ENCODE assay signal across 7 mouse cellular contexts in the genomic region with DNA sequence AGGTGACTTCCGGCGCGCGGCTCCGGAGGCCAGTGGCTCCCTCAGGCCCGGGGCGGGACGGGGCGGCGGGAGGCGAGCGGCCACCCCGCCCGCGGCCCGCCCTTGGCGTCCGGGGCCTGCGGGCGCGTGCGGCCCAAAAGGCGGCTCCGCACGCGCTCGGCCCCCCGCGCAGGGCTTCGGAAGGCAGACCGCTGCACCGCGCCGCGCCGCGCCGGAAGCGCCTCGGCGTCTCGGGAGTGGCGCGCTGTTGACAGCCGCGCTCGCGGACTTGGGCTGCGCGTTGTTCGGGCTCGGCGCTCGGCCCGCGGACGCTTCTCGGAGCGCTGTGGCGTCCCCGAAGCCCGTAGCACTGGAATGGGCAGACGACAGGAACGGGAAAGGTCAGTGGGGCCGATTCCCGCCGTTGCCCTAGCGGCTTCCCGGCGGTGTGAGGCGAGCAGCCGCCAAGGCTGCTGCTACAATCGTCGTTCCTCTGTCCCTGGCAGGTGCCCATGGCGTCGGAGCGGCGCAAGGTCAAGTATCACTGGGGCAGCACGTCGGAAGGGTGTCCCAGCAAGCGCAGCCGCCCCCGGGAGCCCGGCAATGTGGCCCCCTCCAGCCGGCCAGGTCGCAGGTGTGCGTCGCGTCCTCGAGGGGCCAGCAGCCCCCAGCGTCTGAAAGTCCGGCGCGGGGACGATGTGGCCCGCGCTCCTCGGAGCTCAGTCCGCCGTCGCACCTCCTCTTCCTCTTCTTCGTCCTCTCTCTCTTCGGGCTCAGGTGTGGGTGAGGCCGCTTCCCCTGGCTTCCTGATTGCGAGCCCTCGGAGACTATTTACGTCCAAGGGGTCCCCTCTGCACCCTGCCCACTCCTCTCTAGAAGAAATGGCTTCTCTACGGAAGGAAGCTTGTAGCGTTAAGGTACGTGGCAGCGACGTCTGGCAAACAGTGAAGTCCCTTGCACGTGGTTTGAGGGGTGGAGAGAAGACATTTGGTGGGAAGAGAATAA. TPM values are rescaled to one million over a fixed set of nuclear protein-coding genes. Genes with fewer than 3 reads are reported as not detected.
DNase-seq lines count a peak whose midpoint lies in the region; ATAC-seq and TF ChIP-seq lines count a peak whose summit lies in the region.

No protein-coding gene starts in this region.

- intact Hi-C loops in heart, adult 2 months (cut with DNase I): loop anchor here (5.0 kb wide), 3 partner anchors 45 to 215 kb away; partner anchors contain the start of genes Creld1, Emc3, Fancd2 and Sec13

- no peaks in the 10 kb centered on the region for H3K9me3 ChIP-seq in MEL (replicated peaks; ENCODE audit: insufficient read depth, low read length)
- no peaks in the 10 kb centered on the region for H3K9me3 ChIP-seq in kidney, postnatal 0 days (replicated peaks; ENCODE audit: low read length)

- peak; percentile 66 for DNase-seq in MEL (ENCODE audit: low read depth, low spot score)
- DNase-seq in heart, adult 2 months: no peak
- DNase-seq in kidney, postnatal 0 days (ENCODE audit: low spot score): peak; percentile 36
- peak; percentile 55 for DNase-seq in splenic B cell, adult 2 months (ENCODE audit: low read depth, low spot score)

- TF ChIP-seq RAD21 in MEL (IDR thresholded peaks at IDR 0.05; ENCODE audit: low read depth, low read length): no peak

- peak overlapping the region; percentile 82 for H3ac ChIP-seq in C2C12 (ENCODE audit: control insufficient read depth, insufficient read length, low read depth)

- H3K4me2 ChIP-seq in kidney, postnatal 0 days (ENCODE audit: low read length): peak overlapping the region; percentile 98

- TF ChIP-seq CTCF in C2C12 (IDR thresholded peaks at IDR 0.05; ENCODE audit: control insufficient read depth, insufficient read depth, insufficient read length): no peak
- no peak for TF ChIP-seq CTCF in MEL (IDR thresholded peaks at IDR 0.05 in 2 of 3, conservative IDR thresholded peaks at IDR 0.05 in 1 of 3; ENCODE audit: control insufficient read depth in 1 of 3, insufficient read depth in 1 of 3, low read depth in 2 of 3, low read length in 3 of 3, poor library complexity in 1 of 3, severe bottlenecking in 1 of 3)
- no peak for TF ChIP-seq CTCF in cortical plate, adult 2 months (IDR thresholded peaks at IDR 0.05; ENCODE audit: extremely low read depth, insufficient read depth, low read length)
- no peak for TF ChIP-seq CTCF in heart, adult 2 months (IDR thresholded peaks at IDR 0.05)
- TF ChIP-seq CTCF in kidney, postnatal 0 days (IDR thresholded peaks at IDR 0.05; ENCODE audit: low read depth): no peak

- H3K36me3 ChIP-seq in C2C12 (ENCODE audit: control insufficient read depth, insufficient read depth) (peaks cover 37% of the 10 kb centered on the region), MEL (ENCODE audit: control insufficient read depth in 1 of 2, insufficient read depth in 2 of 2, low read length in 2 of 2) (peaks cover 28 to 60% of the 10 kb centered on the region in 2 experiments)
- peaks cover 24% of the 10 kb centered on the region for H3K36me3 ChIP-seq in heart, adult 2 months (ENCODE audit: control insufficient read depth, insufficient read depth, low read length)
- H3K36me3 ChIP-seq in kidney, postnatal 0 days (ENCODE audit: insufficient read depth, low read length): peaks cover 10% of the 10 kb centered on the region; the same call in 1 of the 2 replicates
- peaks cover 9% of the 10 kb centered on the region for H3K36me3 ChIP-seq in splenic B cell, adult 2 months (ENCODE audit: control insufficient read depth, insufficient read depth, low read length, poor library complexity, severe bottlenecking)

- under 1% methylated on average over 109 of the region's 113 CpGs for WGBS in heart, adult 2 months
- WGBS in kidney, postnatal 0 days: under 1% methylated on average over 80 of the region's 113 CpGs

- peaks cover 59% of the 10 kb centered on the region for H3K79me3 ChIP-seq in C2C12 (ENCODE audit: low read depth)

- peak overlapping the region; percentile 85 for H3K4me3 ChIP-seq in C2C12 (ENCODE audit: insufficient read depth, poor library complexity, severe bottlenecking)
- H3K4me3 ChIP-seq in MEL (ENCODE audit: control insufficient read depth in 1 of 2, insufficient read depth in 1 of 2, low read depth in 2 of 2, low read length in 2 of 2): peak overlapping the region; percentile 78 to 89
- H3K4me3 ChIP-seq in cortical plate, adult 2 months (ENCODE audit: insufficient read depth, low read length): peak overlapping the region; percentile 94
- H3K4me3 ChIP-seq in heart, adult 2 months: peak overlapping the region; percentile 90
- H3K4me3 ChIP-seq in kidney, postnatal 0 days (replicated peaks; ENCODE audit: low read depth, low read length): peak overlapping the region; percentile 88

- H3K9ac ChIP-seq in MEL (ENCODE audit: control insufficient read depth, low read depth, low read length, poor library complexity, severe bottlenecking): peak overlapping the region; percentile 96
- H3K9ac ChIP-seq in heart, adult 2 months (ENCODE audit: low read depth, low read length): peak overlapping the region; percentile 96
- peak overlapping the region; percentile 86 for H3K9ac ChIP-seq in kidney, postnatal 0 days (ENCODE audit: low read depth, low read length)

- peaks cover 25 to 42% of the 10 kb centered on the region in 2 experiments for H3K4me1 ChIP-seq in MEL (ENCODE audit: control insufficient read depth in 1 of 2, insufficient read depth in 2 of 2, low read length in 2 of 2)
- peaks cover 4% of the 10 kb centered on the region; the same call in 1 of the 2 replicates for H3K4me1 ChIP-seq in cortical plate, adult 2 months (ENCODE audit: control insufficient read depth, insufficient read depth, low read length)
- H3K4me1 ChIP-seq in heart, adult 2 months (ENCODE audit: control insufficient read depth, insufficient read depth, low read length): peaks cover 6% of the 10 kb centered on the region
- H3K4me1 ChIP-seq in kidney, postnatal 0 days (replicated peaks; ENCODE audit: insufficient read depth, low read length): peaks cover 16% of the 10 kb centered on the region

- H3K27me3 ChIP-seq in C2C12 (ENCODE audit: control insufficient read depth, insufficient read depth, insufficient read length) (no peaks in the 10 kb centered on the region), MEL (ENCODE audit: control insufficient read depth in 1 of 2, insufficient read depth in 2 of 2, low read length in 2 of 2) (no peaks in the 10 kb centered on the region)
- no peaks in the 10 kb centered on the region for H3K27me3 ChIP-seq in heart, adult 2 months (ENCODE audit: control insufficient read depth, insufficient read depth, low read length)
- no peaks in the 10 kb centered on the region for H3K27me3 ChIP-seq in kidney, postnatal 0 days (ENCODE audit: insufficient read depth, low read length)
- H3K27me3 ChIP-seq in splenic B cell, adult 2 months (ENCODE audit: control insufficient read depth, insufficient read depth, low read length, poor library complexity, severe bottlenecking): no peaks in the 10 kb centered on the region

- peak; percentile 55 for ATAC-seq in kidney, postnatal 0 days (replicated peaks; ENCODE audit: low FRiP score, low read depth)
- 0 out of 2 replicates have a peak, but pooled peaks have one; percentile 5 for ATAC-seq in megakaryocyte-erythroid progenitor cell, adult 5-6 weeks (replicated peaks; ENCODE audit: low FRiP score, low TSS enrichment, poor library complexity, severe bottlenecking)

- H3K79me2 ChIP-seq in C2C12 (ENCODE audit: control insufficient read depth, insufficient read depth) (peaks cover 82% of the 10 kb centered on the region), MEL (ENCODE audit: control insufficient read depth, insufficient read depth, low read length, poor library complexity) (peaks cover 59% of the 10 kb centered on the region)
- peaks cover 5% of the 10 kb centered on the region for H3K79me2 ChIP-seq in heart, adult 2 months (replicated peaks; ENCODE audit: control insufficient read depth, insufficient read depth, low read length)

- peak in 1 of 2 experiments; percentile 23; a peak in 1 of 4 replicates for TF ChIP-seq POLR2A in MEL (IDR thresholded peaks at IDR 0.05; ENCODE audit: control insufficient read depth in 1 of 2, insufficient read depth in 1 of 2, low read depth in 1 of 2, low read length in 2 of 2, poor library complexity in 1 of 2)
- TF ChIP-seq POLR2A in cortical plate, adult 2 months (IDR thresholded peaks at IDR 0.05; ENCODE audit: extremely low read depth, insufficient read depth, low read length): no peak
- no peak for TF ChIP-seq POLR2A in heart, adult 2 months (IDR thresholded peaks at IDR 0.05; ENCODE audit: insufficient read depth, low read depth, low read length)

- H3K27ac ChIP-seq in MEL (ENCODE audit: control insufficient read depth, low read depth, low read length): peak overlapping the region; percentile 79
- H3K27ac ChIP-seq in cortical plate, adult 2 months (ENCODE audit: insufficient read depth, low read length): peak overlapping the region; percentile 76
- H3K27ac ChIP-seq in heart, adult 2 months: peak overlapping the region; percentile 90
- H3K27ac ChIP-seq in kidney, postnatal 0 days: peak overlapping the region; percentile 93

- TF ChIP-seq EP300 in MEL (IDR thresholded peaks at IDR 0.05; ENCODE audit: low read depth in 1 of 2, low read length in 2 of 2): no peak
- TF ChIP-seq EP300 in heart, adult 2 months (IDR thresholded peaks at IDR 0.05; ENCODE audit: insufficient read depth, low read depth, low read length): no peak

RNA-seq across cellular contexts. Expression of gene Tatdn2, which starts 0.7 kb away (rescaled TPM):
- polyA plus RNA-seq in C2C12 (2012; fragmentation: generic; extraction: Trizol): 41.0 TPM
- 111 and 136 TPM in 2 replicates for total RNA-seq in MEL (2012; rRNA removed)
- 100 to 1,000 TPM; 102 to 121 TPM for polyA plus RNA-seq in MEL (2012; ENCODE audit: insufficient read depth in 1 of 2, insufficient read length in 2 of 2, low read depth in 1 of 2, low replicate concordance in 2 of 2, missing spikeins in 1 of 2)
- polyA plus RNA-seq in cortical plate, adult 2 months (2012; rRNA removed): 28.4 and 28.8 TPM in 2 replicates
- total RNA-seq in heart, adult 2 months (2021): 10 to 100 TPM; 66.7 to 71.9 TPM
- polyA plus RNA-seq in heart, adult 2 months (2012; rRNA removed): 17.3 and 36.1 TPM in 2 replicates
- polyA plus RNA-seq in kidney, postnatal 0 days (2015; fragmentation: Nextera tagmentation; extraction: Ambion mirVana): 0.78 and 0.95 TPM in 2 replicates
- total RNA-seq in megakaryocyte-erythroid progenitor cell, adult 5-6 weeks (2014; fragmentation: Nextera tagmentation): 48.5 and 69.9 TPM in 2 replicates
- total RNA-seq in megakaryocyte-erythroid progenitor cell, adult 5-6 weeks (2017): 152 and 155 TPM in 2 replicates

RNA-seq across cellular contexts. Expression of gene Ghrl, which starts 22.2 kb away (rescaled TPM):
- 0.33 TPM for polyA plus RNA-seq in C2C12 (2012; fragmentation: generic; extraction: Trizol)
- 0.26 and 0.81 TPM in 2 replicates for total RNA-seq in MEL (2012; rRNA removed)
- 1 to 10 TPM in 1 of 2 experiments, not detected in 1; 2.8 TPM for polyA plus RNA-seq in MEL (2012; ENCODE audit: insufficient read depth in 1 of 2, insufficient read length in 2 of 2, low read depth in 1 of 2, low replicate concordance in 2 of 2, missing spikeins in 1 of 2)
- 0.15 and 0.40 TPM in 2 replicates for polyA plus RNA-seq in cortical plate, adult 2 months (2012; rRNA removed)
- total RNA-seq in heart, adult 2 months (2021): not detected
- 0.76 and 1.1 TPM in 2 replicates for polyA plus RNA-seq in heart, adult 2 months (2012; rRNA removed)
- polyA plus RNA-seq in kidney, postnatal 0 days (2015; fragmentation: Nextera tagmentation; extraction: Ambion mirVana): not detected in 2 replicates
- total RNA-seq in megakaryocyte-erythroid progenitor cell, adult 5-6 weeks (2014; fragmentation: Nextera tagmentation): not detected in 2 replicates
- not detected in 2 replicates for total RNA-seq in megakaryocyte-erythroid progenitor cell, adult 5-6 weeks (2017)

RNA-seq across cellular contexts. Expression of gene Sec13, which starts 43.0 kb away (rescaled TPM):
- polyA plus RNA-seq in C2C12 (2012; fragmentation: generic; extraction: Trizol): 271 TPM
- 269 and 277 TPM in 2 replicates for total RNA-seq in MEL (2012; rRNA removed)
- 100 to 1,000 TPM; 182 to 209 TPM for polyA plus RNA-seq in MEL (2012; ENCODE audit: insufficient read depth in 1 of 2, insufficient read length in 2 of 2, low read depth in 1 of 2, low replicate concordance in 2 of 2, missing spikeins in 1 of 2)
- polyA plus RNA-seq in cortical plate, adult 2 months (2012; rRNA removed): 105 TPM in 2 replicates
- total RNA-seq in heart, adult 2 months (2021): 10 to 100 TPM; 66.8 to 68.8 TPM
- 84.4 and 106 TPM in 2 replicates for polyA plus RNA-seq in heart, adult 2 months (2012; rRNA removed)
- 216 and 238 TPM in 2 replicates for polyA plus RNA-seq in kidney, postnatal 0 days (2015; fragmentation: Nextera tagmentation; extraction: Ambion mirVana)
- 130 and 140 TPM in 2 replicates for total RNA-seq in megakaryocyte-erythroid progenitor cell, adult 5-6 weeks (2014; fragmentation: Nextera tagmentation)
- total RNA-seq in megakaryocyte-erythroid progenitor cell, adult 5-6 weeks (2017): 87.3 and 103 TPM in 2 replicates

RNA-seq across cellular contexts. Expression of gene Irak2, which starts 59.2 kb away (rescaled TPM):
- polyA plus RNA-seq in C2C12 (2012; fragmentation: generic; extraction: Trizol) (45.9 TPM), MEL (2012; ENCODE audit: insufficient read depth in 1 of 2, insufficient read length in 2 of 2, low read depth in 1 of 2, low replicate concordance in 2 of 2, missing spikeins in 1 of 2) (1 to 10 TPM in 1 of 2 experiments, not detected in 1; 6.8 TPM)
- total RNA-seq in MEL (2012; rRNA removed): 5.2 TPM in 2 replicates
- 23.7 and 24.7 TPM in 2 replicates for polyA plus RNA-seq in cortical plate, adult 2 months (2012; rRNA removed)
- total RNA-seq in heart, adult 2 months (2021): 10 to 100 TPM; 10.4 to 13.6 TPM
- polyA plus RNA-seq in heart, adult 2 months (2012; rRNA removed): 12.5 and 12.9 TPM in 2 replicates
- 5.3 and 6.7 TPM in 2 replicates for polyA plus RNA-seq in kidney, postnatal 0 days (2015; fragmentation: Nextera tagmentation; extraction: Ambion mirVana)
- total RNA-seq in megakaryocyte-erythroid progenitor cell, adult 5-6 weeks (2014; fragmentation: Nextera tagmentation): 18.6 and 21.6 TPM in 2 replicates
- 30.4 and 37.3 TPM in 2 replicates for total RNA-seq in megakaryocyte-erythroid progenitor cell, adult 5-6 weeks (2017)

Comparison
In these comparisons a context has a peak if more than half of its experiments do, and no peak if none do; other contexts are left out.
1. DNase-seq: peak in MEL (single experiment), kidney, postnatal 0 days (single experiment) and splenic B cell, adult 2 months (single experiment); none in heart, adult 2 months (0 of 2).
2. Peak in every context shown above with its lines, with median percentiles within 50 percentile points of each other: H3K4me3 ChIP-seq, H3K27ac ChIP-seq and H3K9ac ChIP-seq.